Mouse (Mus musculus) heart, postnatal 0 days (tissue): ENCODE data around the gene Scpep1. TPM values are rescaled to one million over a fixed set of nuclear protein-coding genes. Genes with fewer than 3 reads are reported as not detected.
A peak's percentile ranks its signal among the peaks of the same experiment; 100 is the strongest.
"Not testable (repeated sequence)": the region's sequence is repeated elsewhere in the genome, so short reads cannot be mapped to it uniquely, and the experiment has no call there.

Experiments
- ATAC-seq: fragments of 200-750 bp; cut with Nextera tagmentation; 2 replicates; pipeline ENCODE4 v1.8.0; 2017; ENCODE audit warnings: low read depth, moderate number of reproducible peaks, moderate library complexity; ENCODE audit not compliant: insufficient read depth
- DNase-seq: peaks from one replicate; pipeline ENCODE4 v3.0.0-alpha.2; 2016; ENCODE audit warnings: low spot score
- H3K27ac ChIP-seq: fragments of 300-500 bp; sonication (generic); 2 replicates; pipeline ENCODE4 v1.5.1; 2014; ENCODE audit warnings: low read depth, mild to moderate bottlenecking
- H3K27me3 ChIP-seq: fragments of 300-500 bp; sonication (generic); 2 replicates; pipeline ENCODE4 v1.6.1; 2014; ENCODE audit warnings: low read length, mixed read lengths; ENCODE audit not compliant: control insufficient read depth, insufficient read depth
- H3K36me3 ChIP-seq: fragments of 300-500 bp; sonication (generic); replicated peaks from 2 replicates; pipeline ENCODE4 v1.6.1; 2014; ENCODE audit warnings: low read length, mixed read lengths; ENCODE audit not compliant: control insufficient read depth, insufficient read depth
- H3K4me1 ChIP-seq: fragments of 300-500 bp; sonication (generic); 2 replicates; pipeline ENCODE4 v1.6.1; 2014; ENCODE audit warnings: antibody characterized with exemption; ENCODE audit not compliant: control insufficient read depth, insufficient read depth
- H3K4me2 ChIP-seq: fragments of 300-500 bp; sonication (generic); 2 replicates; pipeline ENCODE4 v1.6.1; 2014; ENCODE audit warnings: low read depth, mild to moderate bottlenecking, low read length, moderate library complexity
- H3K4me3 ChIP-seq: fragments of 300-500 bp; sonication (generic); 2 replicates; pipeline ENCODE4 v1.5.1; 2014; ENCODE audit warnings: low read depth, low read length
- H3K9ac ChIP-seq: fragments of 300-500 bp; sonication (generic); replicated peaks from 2 replicates; pipeline ENCODE4 v1.6.1; 2014; ENCODE audit warnings: low read depth, low read length, mixed read lengths
- H3K9me3 ChIP-seq: fragments of 300-500 bp; sonication (generic); replicated peaks from 2 replicates; pipeline ENCODE4 v1.6.1; 2016; ENCODE audit warnings: low read length; ENCODE audit not compliant: control insufficient read depth
- CTCF ChIP-seq: IDR thresholded peaks from 2 replicates; pipeline ENCODE4 v1.5.1; 2016; ENCODE audit warnings: antibody characterized with exemption, control low read depth, low read depth
- EP300 ChIP-seq: IDR thresholded peaks from 2 replicates; pipeline ENCODE4 v1.6.1; 2016; ENCODE audit warnings: antibody characterized with exemption, low read depth
- WGBS: fragments of 180-500 bp; shearing (Covaris S2); extraction: QIAGEN DNeasy Blood & Tissue Kit; methylation state at CpG from one replicate; pipeline ENCODE4 v1.1.7; 2014; 5-methylcytosine and 5-hydroxymethylcytosine counted together
- polyA plus RNA-seq: library from polyadenylated mRNA; unstranded; fragments of >200 nt; fragmentation: Nextera tagmentation; extraction: Ambion mirVana; gene quantifications from 2 replicates; pipeline ENCODE4 v1.2.1, GENCODE M21; 2015
- total RNA-seq: library from RNA; depleted of rRNA; stranded (reverse); fragments of >200 nt; gene quantifications from 2 replicates; pipeline ENCODE4 v1.2.3, GENCODE M21; 2014; ENCODE audit warnings: low replicate concordance

The Scpep1 gene
- total and polyA plus RNA-seq, 2 experiments from 2014 or later, result 36.9 to 44.6 TPM

DNA sequence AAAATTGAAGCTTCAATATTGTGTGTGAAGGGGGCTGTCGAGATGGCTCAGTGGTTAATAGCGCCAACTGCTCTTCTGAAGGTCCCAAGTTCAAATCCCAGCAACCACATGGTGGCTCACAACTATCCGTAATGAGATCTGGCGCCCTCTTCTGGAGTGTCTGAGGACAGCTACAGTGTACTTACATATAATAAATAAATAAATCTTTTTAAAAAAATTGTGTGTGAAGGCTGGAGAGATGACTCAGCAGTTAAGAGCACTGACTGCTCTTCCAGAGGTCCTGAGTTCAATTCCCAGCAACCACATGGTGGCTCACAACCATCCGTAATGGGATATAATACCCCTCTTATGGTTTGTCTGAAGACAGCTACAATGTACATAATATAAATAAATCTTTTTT, 42.1 kb upstream of the Scpep1 start:
- not testable (repeated sequence) for H3K36me3 ChIP-seq, H3K9ac ChIP-seq, H3K4me2 ChIP-seq, H3K27me3 ChIP-seq, ATAC-seq, H3K9me3 ChIP-seq, DNase-seq, H3K4me3 ChIP-seq
- WGBS, result 83% methylated on average over 5 of the region's 5 CpGs
- Histone ChIP-seq H3K4me1 (peaks cover 24% of the 10 kb centered on the region), H3K27ac (peak overlapping the region; percentile 77)
- TF ChIP-seq CTCF, result 0 out of 2 replicates have a peak, but pooled peaks have one; percentile 3

DNA sequence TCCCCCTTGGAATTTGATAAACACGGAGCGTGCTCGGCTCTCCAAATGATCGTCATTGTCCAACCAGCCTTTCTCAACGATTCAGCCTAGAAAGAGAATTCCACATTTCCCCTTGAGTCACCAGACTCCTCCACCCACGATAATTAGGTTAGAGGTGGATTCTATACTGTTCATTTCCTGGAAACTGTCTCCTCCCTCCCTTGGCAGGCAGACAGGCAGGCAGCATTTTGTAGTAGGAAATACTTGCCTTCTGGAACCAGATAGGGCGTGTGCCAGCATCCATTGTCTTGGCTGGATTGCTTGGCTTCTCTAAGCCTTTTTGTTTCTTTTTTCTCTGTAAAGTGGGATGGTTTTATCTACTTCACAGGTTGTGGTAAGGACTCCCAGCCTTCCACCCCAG, 41.2 kb upstream of the Scpep1 start:
- H3K27me3 ChIP-seq, result no peaks in the 10 kb centered on the region
- no peak for TF ChIP-seq CTCF
- peak; percentile 86 for TF ChIP-seq EP300
- no peaks in the 10 kb centered on the region for H3K36me3 ChIP-seq
- H3K27ac ChIP-seq, result peak overlapping the region; percentile 77
- WGBS, result 32% methylated on average over 7 of the region's 7 CpGs
- no peaks in the 10 kb centered on the region for H3K9me3 ChIP-seq
- no peak overlapping the region for H3K9ac ChIP-seq
- no peak overlapping the region; the same call in 1 of the 2 replicates for H3K4me2 ChIP-seq
- ATAC-seq, result peak; percentile 5; the same call in 1 of the 2 replicates
- no peak overlapping the region for H3K4me3 ChIP-seq
- peak; percentile 81 for DNase-seq
- H3K4me1 ChIP-seq, result peaks cover 19% of the 10 kb centered on the region

DNA sequence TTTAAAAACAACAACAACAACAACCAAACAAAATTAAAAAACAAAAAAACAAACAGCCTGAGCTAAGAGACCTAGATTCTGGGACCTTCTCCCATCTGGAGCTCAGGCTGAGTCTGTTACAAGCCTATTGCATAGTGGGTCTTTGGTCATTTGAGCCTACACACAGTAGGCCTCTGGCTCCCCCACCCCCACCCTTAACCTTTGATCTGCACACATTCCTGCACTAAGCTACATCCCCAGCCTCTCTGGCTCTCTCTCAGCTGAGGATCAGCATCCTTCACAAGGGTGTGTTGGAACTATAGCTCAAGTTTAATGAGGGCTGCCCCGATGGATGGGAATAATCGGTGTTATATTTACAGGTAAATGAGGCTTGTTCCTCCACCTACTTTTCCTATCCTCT, 40.4 kb upstream of the Scpep1 start:
- TF ChIP-seq CTCF (no peak), EP300 (no peak)
- no peak overlapping the region for H3K9ac ChIP-seq
- peak overlapping the region; percentile 77 for H3K27ac ChIP-seq
- ATAC-seq (no peak), DNase-seq (no peak)
- peaks cover 5% of the 10 kb centered on the region; the same call in 1 of the 2 replicates for H3K36me3 ChIP-seq
- no peaks in the 10 kb centered on the region for H3K27me3 ChIP-seq
- H3K4me2 ChIP-seq, result no peak overlapping the region
- H3K4me3 ChIP-seq, result no peak overlapping the region
- 81% methylated on average over 2 of the region's 2 CpGs for WGBS
- no peaks in the 10 kb centered on the region for H3K9me3 ChIP-seq
- peaks cover 12% of the 10 kb centered on the region; the same call in 1 of the 2 replicates for H3K4me1 ChIP-seq

DNA sequence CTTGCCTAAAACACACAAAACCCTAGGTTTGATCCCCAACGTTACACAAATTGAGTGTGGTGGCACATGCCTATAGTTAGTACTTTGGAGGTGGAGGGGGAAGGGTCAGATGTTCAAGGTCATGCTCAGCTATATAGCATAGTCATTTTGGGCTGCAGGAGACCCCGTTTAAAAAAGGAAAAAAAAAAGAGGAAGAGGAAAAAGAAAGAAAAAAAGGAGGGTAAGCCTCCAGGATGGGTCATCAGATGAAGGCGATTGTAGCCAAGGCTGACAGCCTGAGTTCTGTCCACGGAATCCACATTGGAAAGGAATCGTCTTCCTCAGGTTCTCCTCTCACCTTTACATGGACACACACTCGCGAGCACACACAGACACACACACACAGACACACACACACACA, 39.2 kb upstream of the Scpep1 start:
- Histone ChIP-seq H3K4me1 (0 out of 2 replicates have a peak, but pooled peaks cover 9% of the 10 kb centered on the region), H3K9me3 (no peaks in the 10 kb centered on the region), H3K36me3 (peaks cover 7% of the 10 kb centered on the region; the same call in 1 of the 2 replicates), H3K27me3 (no peaks in the 10 kb centered on the region), H3K4me3 (no peak overlapping the region), H3K9ac (no peak overlapping the region), H3K4me2 (no peak overlapping the region), H3K27ac (no peak overlapping the region)
- 83% methylated on average over 7 of the region's 7 CpGs for WGBS
- no peak for TF ChIP-seq EP300
- TF ChIP-seq CTCF, result no peak
- no peak for ATAC-seq
- no peak for DNase-seq

DNA sequence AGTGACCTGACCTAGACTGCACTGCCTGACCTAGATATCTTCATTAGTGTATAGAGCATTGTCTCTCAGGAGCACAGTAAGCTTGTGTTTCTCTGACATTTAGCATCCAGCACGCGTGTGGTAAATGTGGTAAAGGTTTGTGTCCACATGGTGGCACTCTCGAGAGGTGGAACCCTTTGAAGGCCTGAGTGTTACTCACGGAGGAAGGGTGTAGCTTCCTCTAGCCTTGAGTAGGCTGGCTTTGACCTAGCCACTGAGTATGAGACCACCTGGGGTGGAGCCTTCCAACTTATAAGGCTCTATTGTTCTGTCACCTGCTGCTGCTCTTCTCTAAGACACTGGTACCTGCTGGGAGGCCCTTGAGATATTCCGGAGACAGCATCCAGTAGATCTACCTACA, 38.4 kb upstream of the Scpep1 start:
- no peak overlapping the region for H3K4me3 ChIP-seq
- H3K4me1 ChIP-seq, result 0 out of 2 replicates have a peak, but pooled peaks cover 9% of the 10 kb centered on the region
- DNase-seq, result peak; percentile 79
- no peak overlapping the region for H3K4me2 ChIP-seq
- WGBS, result 16% methylated on average over 5 of the region's 5 CpGs
- ATAC-seq, result peak; percentile 55
- no peaks in the 10 kb centered on the region for H3K27me3 ChIP-seq
- H3K27ac ChIP-seq, result peak overlapping the region; percentile 40; the same call in 1 of the 2 replicates
- H3K9ac ChIP-seq, result no peak overlapping the region
- no peaks in the 10 kb centered on the region for H3K9me3 ChIP-seq
- peak; percentile 75 for TF ChIP-seq CTCF
- TF ChIP-seq EP300, result no peak; the same call in 1 of the 2 replicates
- peaks cover 7% of the 10 kb centered on the region; the same call in 1 of the 2 replicates for H3K36me3 ChIP-seq

DNA sequence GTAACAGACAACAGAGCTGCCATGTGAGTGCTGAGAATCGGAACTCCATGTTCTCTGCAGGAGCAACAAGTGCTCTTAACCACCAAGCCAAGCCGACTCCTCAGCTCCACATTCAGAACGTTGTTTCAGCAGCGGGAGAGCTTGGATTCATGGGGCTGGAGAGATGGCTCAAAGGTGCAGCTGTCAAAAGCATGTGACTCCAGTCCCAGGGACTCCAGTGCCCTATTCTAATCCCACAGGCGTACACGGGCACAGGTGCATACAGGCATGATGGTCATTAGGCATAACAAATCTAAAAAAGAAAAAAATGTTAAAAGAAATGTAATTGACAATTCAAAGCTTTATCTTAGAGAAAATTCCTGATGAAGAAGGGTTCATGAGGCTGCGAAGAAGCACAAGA, 37.9 kb upstream of the Scpep1 start:
- no peak for DNase-seq
- ATAC-seq, result no peak
- no peak overlapping the region for H3K9ac ChIP-seq
- WGBS, result 43% methylated on average over 7 of the region's 7 CpGs
- H3K36me3 ChIP-seq, result peaks cover 10% of the 10 kb centered on the region; the same call in 1 of the 2 replicates
- H3K4me1 ChIP-seq, result 0 out of 2 replicates have a peak, but pooled peaks cover 9% of the 10 kb centered on the region
- H3K4me2 ChIP-seq, result no peak overlapping the region
- no peaks in the 10 kb centered on the region for H3K27me3 ChIP-seq
- no peak overlapping the region for H3K27ac ChIP-seq
- TF ChIP-seq EP300, result no peak
- TF ChIP-seq CTCF, result no peak
- no peaks in the 10 kb centered on the region for H3K9me3 ChIP-seq
- no peak overlapping the region for H3K4me3 ChIP-seq
